Mouse (Mus musculus) heart, embryonic 13.5 days (tissue): ENCODE data around the gene Bmpr1b. TPM values are rescaled to one million over a fixed set of nuclear protein-coding genes. Genes with fewer than 3 reads are reported as not detected.

Experiments
- ATAC-seq: fragments of 200-750 bp; cut with Nextera tagmentation; 2 replicates; pipeline ENCODE4 v1.8.0; 2017; ENCODE audit warnings: moderate TSS enrichment; ENCODE audit not compliant: insufficient number of reproducible peaks, low FRiP score, low TSS enrichment; ENCODE audit errors: extremely low read depth
- H3K27ac ChIP-seq: fragments of 300-500 bp; sonication (generic); replicated peaks from 2 replicates; pipeline ENCODE4 v1.5.1; 2015; ENCODE audit warnings: moderate library complexity, mild to moderate bottlenecking, inconsistent platforms
- H3K27me3 ChIP-seq: fragments of 300-500 bp; sonication (generic); replicated peaks from 2 replicates; pipeline ENCODE4 v1.6.1; 2015; ENCODE audit warnings: mild to moderate bottlenecking, inconsistent platforms
- H3K36me3 ChIP-seq: fragments of 300-500 bp; sonication (generic); 2 replicates; pipeline ENCODE4 v1.6.1; 2015; ENCODE audit warnings: mild to moderate bottlenecking, inconsistent platforms
- H3K4me1 ChIP-seq: fragments of 300-500 bp; sonication (generic); 2 replicates; pipeline ENCODE4 v1.6.1; 2015; ENCODE audit warnings: inconsistent platforms
- H3K4me2 ChIP-seq: fragments of 300-500 bp; sonication (generic); 2 replicates; pipeline ENCODE4 v1.6.1; 2015; ENCODE audit warnings: inconsistent platforms, mild to moderate bottlenecking, moderate library complexity
- H3K4me3 ChIP-seq: fragments of 300-500 bp; sonication (generic); 2 replicates; pipeline ENCODE4 v1.5.1; 2015; ENCODE audit warnings: moderate library complexity, mild to moderate bottlenecking, inconsistent platforms
- H3K9ac ChIP-seq: fragments of 300-500 bp; sonication (generic); 2 replicates; pipeline ENCODE4 v1.6.1; 2015; ENCODE audit warnings: inconsistent platforms, mild to moderate bottlenecking, moderate library complexity
- H3K9me3 ChIP-seq: fragments of 300-500 bp; sonication (generic); 2 replicates; pipeline ENCODE4 v1.6.1; 2016; ENCODE audit warnings: inconsistent platforms
- WGBS: fragments of 180-500 bp; shearing (Covaris S2); methylation state at CpG from one replicate; pipeline ENCODE4 v1.1.7; 2015; ENCODE audit warnings: mixed read lengths; 5-methylcytosine and 5-hydroxymethylcytosine counted together
- polyA plus RNA-seq: library from polyadenylated mRNA; unstranded; fragments of >200 nt; fragmentation: Nextera tagmentation; extraction: Ambion mirVana; gene quantifications from 2 replicates; pipeline ENCODE4 v1.2.1, GENCODE M21; 2015

Bmpr1b gene
- polyA plus RNA-seq, 1 experiment from 2014 or later, result 1.1 TPM

DNA sequence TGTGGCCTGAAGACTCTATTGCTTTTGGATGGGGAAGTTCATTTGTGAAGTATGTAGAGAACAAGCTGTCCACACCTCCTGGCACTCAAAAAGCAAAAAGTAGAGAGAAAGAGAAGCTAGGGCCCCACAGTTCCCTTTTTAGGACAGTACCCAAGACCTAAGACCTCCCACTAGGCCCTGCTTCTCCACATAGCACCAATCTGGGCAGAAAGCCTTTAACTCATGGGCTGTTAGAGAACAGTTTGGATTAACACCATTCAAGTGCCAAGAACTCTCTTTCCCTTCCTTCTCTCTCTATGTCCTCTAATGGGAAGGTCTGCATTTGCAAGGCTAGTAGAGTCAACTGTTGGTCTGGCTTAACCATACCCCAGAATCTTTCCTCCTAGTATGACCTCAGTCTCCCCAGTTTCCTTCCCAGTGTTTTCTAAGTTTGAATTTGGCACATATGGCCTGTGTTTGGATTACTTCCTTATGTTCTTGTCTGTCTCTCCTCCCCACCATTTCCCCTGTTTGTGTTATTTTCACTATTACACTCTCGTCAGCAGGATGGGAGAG lies 102.4 kb downstream of the Bmpr1b start:
- no peak for ATAC-seq
- 60% methylated on average over 1 of the region's 1 CpGs for WGBS
- Histone ChIP-seq H3K27ac (no peak overlapping the region), H3K9ac (no peak overlapping the region), H3K4me3 (no peak overlapping the region), H3K9me3 (no peaks in the 10 kb centered on the region), H3K4me2 (no peak overlapping the region), H3K27me3 (no peaks in the 10 kb centered on the region), H3K4me1 (no peaks in the 10 kb centered on the region), H3K36me3 (no peaks in the 10 kb centered on the region)

DNA sequence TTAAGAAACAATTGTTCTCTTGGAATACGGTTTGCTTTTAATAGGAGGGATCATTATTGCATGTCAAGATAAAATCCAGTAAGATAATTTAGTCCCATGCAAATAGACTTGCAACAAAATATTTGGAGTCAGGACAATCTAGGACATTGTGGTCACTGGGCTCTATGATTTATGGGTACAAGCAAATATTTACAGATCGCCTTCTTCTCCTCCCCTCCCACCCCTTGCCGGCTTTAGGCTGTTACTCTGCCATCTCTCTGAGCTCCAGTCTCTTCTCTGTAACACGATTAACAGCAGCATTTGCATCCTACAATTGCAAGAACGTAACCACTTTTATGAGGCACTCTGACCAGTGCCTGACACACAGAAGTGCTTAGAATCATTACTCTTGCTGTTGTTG lies 104.1 kb downstream of the Bmpr1b start:
- Histone ChIP-seq H3K9me3 (no peaks in the 10 kb centered on the region), H3K4me3 (no peak overlapping the region), H3K36me3 (no peaks in the 10 kb centered on the region), H3K4me2 (no peak overlapping the region), H3K9ac (no peak overlapping the region), H3K4me1 (no peaks in the 10 kb centered on the region), H3K27me3 (no peaks in the 10 kb centered on the region), H3K27ac (no peak overlapping the region)
- ATAC-seq, result no peak
- WGBS, result 69% methylated on average over 5 of the region's 5 CpGs

DNA sequence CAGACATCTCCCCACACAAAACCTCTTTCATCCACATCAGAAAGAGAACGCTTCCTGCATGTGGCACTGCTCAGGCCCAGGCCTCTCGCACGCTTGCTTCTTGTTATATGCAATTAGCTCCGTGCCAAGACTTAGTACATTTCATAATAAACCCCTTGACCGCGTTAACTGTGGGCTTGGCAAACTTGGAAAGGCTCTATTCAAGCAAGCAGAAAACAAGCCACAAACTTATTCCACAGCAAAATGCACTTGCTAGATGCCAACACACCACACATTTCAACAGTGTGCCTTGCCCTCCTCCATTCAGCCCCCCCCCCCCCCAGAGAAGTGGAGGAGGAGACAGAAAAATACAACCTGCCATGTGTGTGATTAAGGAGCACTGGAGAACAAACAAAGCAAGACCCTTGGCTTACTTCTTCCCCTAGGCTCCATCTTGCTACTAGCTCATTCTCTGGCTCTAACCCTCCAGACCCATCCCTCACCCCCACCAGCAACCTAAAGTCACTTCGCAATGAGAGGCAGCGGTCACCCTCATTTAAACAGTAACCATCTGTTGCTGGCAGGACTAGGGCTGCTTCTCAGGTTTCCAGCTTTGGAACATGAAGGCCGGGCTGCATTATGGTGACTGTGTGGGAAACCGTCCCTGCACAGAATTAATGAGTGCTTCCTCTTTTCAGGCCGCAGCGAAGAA lies 105.5 kb downstream of the Bmpr1b start:
- WGBS, result 69% methylated on average over 12 of the region's 12 CpGs
- no peak overlapping the region for H3K27ac ChIP-seq

DNA sequence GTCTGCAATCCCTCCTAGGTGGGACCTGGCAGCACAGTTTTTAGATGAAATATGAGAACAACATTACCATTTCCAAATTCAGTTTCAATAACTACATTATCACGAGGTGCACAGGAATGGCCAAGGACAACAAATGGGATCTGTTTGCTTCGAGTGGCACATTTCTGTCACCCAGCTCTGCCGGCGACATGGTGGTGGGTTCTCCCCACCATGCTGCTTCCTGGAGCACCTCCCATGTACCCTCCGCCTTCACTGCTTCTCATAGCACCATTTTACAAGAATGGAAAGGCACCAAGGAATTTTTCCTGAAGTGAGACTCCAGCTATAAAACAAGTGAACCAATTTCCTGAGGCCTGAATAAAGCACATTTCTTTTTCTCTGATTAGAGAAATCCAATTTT lies 108.0 kb downstream of the Bmpr1b start:
- Histone ChIP-seq H3K4me3 (no peak overlapping the region), H3K27me3 (no peaks in the 10 kb centered on the region), H3K9me3 (no peaks in the 10 kb centered on the region), H3K4me1 (no peaks in the 10 kb centered on the region), H3K4me2 (no peak overlapping the region), H3K36me3 (no peaks in the 10 kb centered on the region), H3K27ac (no peak overlapping the region), H3K9ac (no peak overlapping the region)
- 83% methylated on average over 5 of the region's 5 CpGs for WGBS
- ATAC-seq, result no peak

More for the DNA sequence above, 105.5 kb downstream of the Bmpr1b start:
- no peaks in the 10 kb centered on the region for H3K4me1 ChIP-seq
- no peak overlapping the region for H3K9ac ChIP-seq
- H3K9me3 ChIP-seq, result no peaks in the 10 kb centered on the region
- H3K36me3 ChIP-seq, result no peaks in the 10 kb centered on the region
- H3K4me3 ChIP-seq, result no peak overlapping the region
- no peaks in the 10 kb centered on the region for H3K27me3 ChIP-seq
- ATAC-seq, result no peak; the same call in 1 of the 2 replicates
- no peak overlapping the region for H3K4me2 ChIP-seq

DNA sequence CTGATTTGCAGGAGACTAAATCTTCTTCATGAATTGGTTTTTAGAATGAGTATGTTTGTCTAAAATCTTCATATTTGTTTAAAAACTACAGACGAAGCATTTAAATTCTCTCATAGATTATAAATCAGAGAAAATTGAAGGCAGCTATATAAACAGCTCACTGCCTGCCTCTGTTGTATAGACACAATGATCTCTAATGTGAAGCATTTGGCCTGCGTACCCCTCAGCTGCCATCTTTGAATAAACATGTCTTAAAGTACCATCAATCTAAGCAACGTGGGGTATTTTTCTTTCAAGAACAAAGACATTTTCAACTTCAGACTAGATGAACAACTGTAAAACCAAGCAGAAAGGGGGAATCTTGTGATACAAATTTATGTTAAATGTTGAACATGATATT lies 109.3 kb downstream of the Bmpr1b start:
- no peaks in the 10 kb centered on the region for H3K9me3 ChIP-seq
- no peak overlapping the region for H3K9ac ChIP-seq
- no peak overlapping the region for H3K27ac ChIP-seq
- no peak overlapping the region for H3K4me3 ChIP-seq
- WGBS, result 71% methylated on average over 3 of the region's 3 CpGs
- no peak overlapping the region for H3K4me2 ChIP-seq
- no peaks in the 10 kb centered on the region for H3K4me1 ChIP-seq
- H3K27me3 ChIP-seq, result no peaks in the 10 kb centered on the region
- no peaks in the 10 kb centered on the region for H3K36me3 ChIP-seq
- no peak for ATAC-seq

DNA sequence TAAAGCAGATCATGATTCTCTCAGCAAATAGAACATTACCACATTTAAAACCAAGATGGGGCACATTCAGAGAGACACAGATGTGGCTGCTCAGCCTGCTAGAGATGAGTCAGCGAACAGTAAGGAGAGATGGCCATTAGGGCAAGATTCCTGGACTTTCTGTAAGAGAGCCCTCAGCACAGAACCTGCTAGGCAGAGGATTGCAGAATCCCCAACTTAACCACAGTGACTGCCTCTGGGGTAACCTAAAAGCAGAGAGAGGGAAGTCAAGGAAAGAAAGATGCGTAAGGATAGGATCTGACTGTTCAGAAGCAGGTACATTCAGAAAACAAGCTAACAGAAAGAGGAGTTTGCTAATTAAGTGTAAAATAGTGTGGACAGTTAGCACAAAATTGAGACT lies 118.5 kb downstream of the Bmpr1b start:
- WGBS, result 88% methylated on average over 2 of the region's 2 CpGs
- ATAC-seq, result no peak

DNA sequence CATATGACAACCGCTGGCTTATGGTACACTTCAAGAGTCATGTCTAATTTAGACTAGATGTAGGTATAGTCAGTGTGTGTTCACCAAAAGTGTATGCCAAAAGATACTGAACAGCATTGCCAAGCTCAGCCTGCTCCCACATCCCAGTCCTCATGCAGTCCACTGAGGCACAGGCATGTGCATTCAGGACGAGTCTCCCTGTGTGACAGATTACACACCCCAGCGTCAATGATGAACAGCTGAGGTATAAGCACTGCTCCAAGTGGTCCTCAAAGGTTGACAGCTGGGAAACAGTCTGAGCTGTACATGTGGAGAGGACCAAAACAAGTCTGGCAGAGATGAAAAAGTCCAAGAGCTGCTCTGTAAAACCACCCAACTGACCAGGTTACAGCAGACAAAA lies 119.6 kb downstream of the Bmpr1b start:
- 64% methylated on average over 3 of the region's 3 CpGs for WGBS
- H3K9me3 ChIP-seq, result no peaks in the 10 kb centered on the region
- H3K4me1 ChIP-seq, result 0 out of 2 replicates have a peak, but pooled peaks cover 5% of the 10 kb centered on the region
- ATAC-seq, result no peak
- no peak overlapping the region for H3K4me2 ChIP-seq
- H3K27ac ChIP-seq, result no peak overlapping the region
- H3K4me3 ChIP-seq, result no peak overlapping the region
- no peak overlapping the region for H3K9ac ChIP-seq
- no peaks in the 10 kb centered on the region for H3K36me3 ChIP-seq
- no peaks in the 10 kb centered on the region for H3K27me3 ChIP-seq

More for the DNA sequence above, 118.5 kb downstream of the Bmpr1b start:
- H3K36me3 ChIP-seq, result no peaks in the 10 kb centered on the region
- no peaks in the 10 kb centered on the region for H3K27me3 ChIP-seq
- no peak overlapping the region for H3K4me2 ChIP-seq
- no peak overlapping the region for H3K27ac ChIP-seq
- H3K4me3 ChIP-seq, result no peak overlapping the region
- H3K9me3 ChIP-seq, result no peaks in the 10 kb centered on the region
- 0 out of 2 replicates have a peak, but pooled peaks cover 5% of the 10 kb centered on the region for H3K4me1 ChIP-seq
- no peak overlapping the region for H3K9ac ChIP-seq

DNA sequence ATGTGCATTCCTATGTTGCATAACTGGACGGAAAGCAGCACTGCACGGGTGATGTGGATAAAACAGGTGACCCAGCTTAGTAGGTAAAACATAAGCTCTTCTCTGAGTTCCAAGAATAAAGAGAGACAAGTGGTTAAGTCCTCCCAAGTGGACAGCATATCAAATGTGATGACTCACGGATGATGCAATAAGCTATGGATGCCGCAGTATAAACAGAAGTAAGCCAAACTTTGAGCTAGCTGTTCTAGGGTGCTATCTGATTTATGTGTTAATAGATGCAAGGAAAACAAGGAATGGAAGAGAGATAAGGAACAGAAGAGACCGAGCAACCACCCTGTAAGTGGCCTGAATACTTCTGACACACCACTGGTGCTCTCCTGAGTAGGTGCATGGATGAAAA lies 120.1 kb downstream of the Bmpr1b start:
- Histone ChIP-seq H3K4me1 (0 out of 2 replicates have a peak, but pooled peaks cover 5% of the 10 kb centered on the region), H3K4me2 (no peak overlapping the region), H3K27ac (no peak overlapping the region), H3K36me3 (no peaks in the 10 kb centered on the region), H3K27me3 (no peaks in the 10 kb centered on the region), H3K9me3 (no peaks in the 10 kb centered on the region), H3K9ac (no peak overlapping the region), H3K4me3 (no peak overlapping the region)
- ATAC-seq, result no peak
- 65% methylated on average over 5 of the region's 5 CpGs for WGBS

DNA sequence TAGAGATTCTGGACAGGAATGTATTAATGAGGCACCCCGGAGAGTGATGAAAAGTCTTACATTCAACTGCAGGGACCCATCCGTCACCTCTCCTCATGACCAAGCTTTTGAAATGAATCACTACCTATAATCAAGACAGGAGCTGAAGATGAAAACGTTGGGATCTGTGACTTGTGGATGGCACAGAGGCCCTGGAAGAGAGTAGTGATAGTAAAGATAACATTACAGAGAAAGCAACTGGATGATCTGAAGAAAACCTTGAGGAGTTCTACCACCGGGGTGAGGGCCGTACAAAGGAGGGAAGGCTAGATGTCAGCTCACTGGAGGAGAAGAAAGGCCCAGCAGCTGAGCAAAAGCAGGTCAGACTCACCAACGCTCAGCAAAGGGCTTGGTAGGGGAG lies 120.7 kb downstream of the Bmpr1b start:
- 60% methylated on average over 6 of the region's 6 CpGs for WGBS
- ATAC-seq, result no peak

DNA sequence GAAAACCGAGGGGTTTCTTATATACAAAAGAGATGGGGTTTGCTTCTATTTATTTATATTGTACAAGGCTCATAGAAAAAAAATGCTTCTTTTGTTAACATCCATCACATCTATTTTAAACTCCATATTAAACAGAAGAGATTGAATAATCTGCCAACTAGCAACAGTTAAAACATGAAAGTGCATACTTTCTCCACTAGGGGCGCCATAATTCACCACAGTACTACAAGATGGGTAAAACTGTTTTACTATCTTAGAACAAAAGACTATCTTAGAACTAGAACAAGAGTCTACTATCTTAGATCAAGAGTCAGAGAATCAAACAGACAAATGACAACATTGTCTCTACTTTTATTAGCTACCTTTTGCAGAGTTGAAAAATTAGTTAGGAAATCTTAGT lies 125.8 kb downstream of the Bmpr1b start:
- no peak overlapping the region for H3K27ac ChIP-seq
- no peak for ATAC-seq
- no peaks in the 10 kb centered on the region for H3K36me3 ChIP-seq
- WGBS, result 40% methylated on average over 2 of the region's 2 CpGs
- H3K27me3 ChIP-seq, result no peaks in the 10 kb centered on the region
- no peak overlapping the region for H3K4me2 ChIP-seq
- no peak overlapping the region for H3K4me3 ChIP-seq
- H3K4me1 ChIP-seq, result 0 out of 2 replicates have a peak, but pooled peaks cover under 1% of the 10 kb centered on the region
- H3K9ac ChIP-seq, result no peak overlapping the region
- no peaks in the 10 kb centered on the region for H3K9me3 ChIP-seq

More for the DNA sequence above, 120.7 kb downstream of the Bmpr1b start:
- H3K9ac ChIP-seq, result no peak overlapping the region
- no peak overlapping the region for H3K27ac ChIP-seq
- H3K4me1 ChIP-seq, result 0 out of 2 replicates have a peak, but pooled peaks cover 5% of the 10 kb centered on the region
- H3K4me3 ChIP-seq, result no peak overlapping the region
- H3K9me3 ChIP-seq, result no peaks in the 10 kb centered on the region
- H3K4me2 ChIP-seq, result no peak overlapping the region
- no peaks in the 10 kb centered on the region for H3K27me3 ChIP-seq
- H3K36me3 ChIP-seq, result no peaks in the 10 kb centered on the region

DNA sequence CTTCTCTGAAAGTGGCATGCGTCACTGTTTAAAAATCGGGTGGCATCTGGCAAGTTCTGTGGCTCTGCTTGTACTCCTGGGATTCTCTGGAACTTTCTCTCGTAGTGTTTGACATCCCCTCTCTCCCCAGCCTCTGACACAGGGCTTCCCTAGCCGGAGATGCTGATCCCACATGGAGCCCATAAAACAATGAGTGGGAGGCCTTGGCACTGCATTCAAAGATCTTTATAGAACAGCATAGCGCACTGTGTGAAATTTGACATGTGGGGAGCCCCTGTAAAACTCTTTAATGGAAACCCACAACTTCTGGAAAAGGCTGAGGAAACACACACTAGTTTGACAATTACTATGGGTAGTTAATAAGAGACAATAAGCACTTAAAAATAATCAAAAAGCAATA lies 126.2 kb downstream of the Bmpr1b start:
- no peaks in the 10 kb centered on the region for H3K9me3 ChIP-seq
- no peak overlapping the region for H3K4me2 ChIP-seq
- WGBS, result 78% methylated on average over 5 of the region's 5 CpGs
- no peak overlapping the region for H3K4me3 ChIP-seq
- ATAC-seq, result no peak
- H3K27ac ChIP-seq, result no peak overlapping the region
- no peak overlapping the region for H3K9ac ChIP-seq
- no peaks in the 10 kb centered on the region for H3K27me3 ChIP-seq
- no peaks in the 10 kb centered on the region for H3K36me3 ChIP-seq
- H3K4me1 ChIP-seq, result no peaks in the 10 kb centered on the region

DNA sequence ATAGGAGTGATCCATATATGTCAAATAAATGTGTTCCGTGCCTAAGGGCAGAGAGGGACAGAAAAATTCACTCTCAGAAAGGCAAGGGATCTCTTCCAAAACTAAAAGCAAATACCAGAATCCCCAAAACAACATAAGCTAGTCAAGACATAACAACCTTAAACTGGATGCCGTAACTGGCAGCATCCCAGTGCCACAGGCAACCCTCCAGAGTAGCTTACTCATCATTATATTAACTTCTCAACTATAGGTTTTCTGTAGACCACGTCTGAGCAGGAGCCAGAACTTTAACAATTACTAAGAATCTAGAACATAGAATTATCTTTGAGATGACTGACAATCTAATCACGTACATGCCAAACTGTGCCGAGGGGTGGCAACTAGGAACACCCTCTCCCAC lies 128.9 kb downstream of the Bmpr1b start:
- Histone ChIP-seq H3K4me2 (no peak overlapping the region), H3K9me3 (no peaks in the 10 kb centered on the region), H3K36me3 (no peaks in the 10 kb centered on the region), H3K4me3 (no peak overlapping the region), H3K27ac (no peak overlapping the region), H3K4me1 (no peaks in the 10 kb centered on the region), H3K9ac (no peak overlapping the region), H3K27me3 (no peaks in the 10 kb centered on the region)
- 78% methylated on average over 5 of the region's 5 CpGs for WGBS
- no peak for ATAC-seq
